Mouse (Mus musculus) C2C12 (cell line): ENCODE measurements around the gene Fchsd2. TPM values are rescaled to one million over a fixed set of nuclear protein-coding genes. Genes with fewer than 3 reads are reported as not detected.

Source experiments
- H3K27me3 ChIP-seq: one replicate; pipeline ENCODE4 v1.6.1; 2011; ENCODE audit not compliant: control insufficient read depth, insufficient read depth, insufficient read length
- H3K36me3 ChIP-seq: one replicate; pipeline ENCODE4 v1.6.1; 2011; ENCODE audit not compliant: control insufficient read depth, insufficient read depth
- H3K4me3 ChIP-seq: one replicate; pipeline ENCODE4 v1.5.1; 2011; ENCODE audit warnings: mild to moderate bottlenecking, control low read depth; ENCODE audit not compliant: poor library complexity, insufficient read depth, severe bottlenecking
- H3K79me2 ChIP-seq: one replicate; pipeline ENCODE4 v1.6.1; 2011; ENCODE audit not compliant: control insufficient read depth, insufficient read depth
- H3K79me3 ChIP-seq: one replicate; pipeline ENCODE4 v1.6.1; 2011; ENCODE audit warnings: low read depth, control low read depth
- H3ac ChIP-seq: one replicate; pipeline ENCODE3; 2011; ENCODE audit warnings: low read depth; ENCODE audit not compliant: control insufficient read depth, insufficient read length
- CEBPB ChIP-seq: IDR thresholded peaks from one replicate; pipeline ENCODE4 v1.6.1; 2011; ENCODE audit warnings: low read depth, mild to moderate bottlenecking, control low read depth, moderate library complexity
- CTCF ChIP-seq: IDR thresholded peaks from one replicate; pipeline ENCODE4 v1.5.1; 2011; ENCODE audit not compliant: control insufficient read depth, insufficient read depth, insufficient read length
- FOSL1 ChIP-seq: IDR thresholded peaks from one replicate; pipeline ENCODE4 v1.8.0; 2011; ENCODE audit warnings: mild to moderate bottlenecking, low read length; ENCODE audit not compliant: poor library complexity, insufficient read depth, severe bottlenecking
- MAX ChIP-seq: IDR thresholded peaks from one replicate; pipeline ENCODE4 v1.6.1; 2011; ENCODE audit warnings: mild to moderate bottlenecking, control low read depth
- MYOD1 ChIP-seq: IDR thresholded peaks from one replicate; pipeline ENCODE4 v1.6.1; 2011; ENCODE audit warnings: low read depth; ENCODE audit not compliant: control insufficient read depth, insufficient read length
- MYOG ChIP-seq: IDR thresholded peaks from one replicate; pipeline ENCODE4 v1.6.1; 2011; ENCODE audit not compliant: control insufficient read depth, insufficient read length; ENCODE audit errors: extremely low read depth
- USF1 ChIP-seq: IDR thresholded peaks from one replicate; pipeline ENCODE4 v1.6.1; 2011; ENCODE audit warnings: low read depth, mild to moderate bottlenecking, control low read depth, moderate library complexity
- polyA plus RNA-seq: library from polyadenylated mRNA; unstranded; fragments of >200 nt; fragmentation: generic; extraction: Trizol; gene quantifications from one replicate; pipeline ENCODE4 v1.2.1, GENCODE M21; 2012; ENCODE audit warnings: missing spikeins

Fchsd2 gene
- polyA plus RNA-seq, 1 experiment = 2.4 TPM

GRCm38 (mm10) chr7:101083562-101084166, 9.0 kb upstream of the Fchsd2 start:
- Histone ChIP-seq H3K27me3 (no peaks in the 10 kb centered on the region), H3K36me3 (no peaks in the 10 kb centered on the region), H3K79me3 (no peaks in the 10 kb centered on the region), H3K4me3 (no peak overlapping the region), H3K79me2 (no peaks in the 10 kb centered on the region), H3ac (no peak overlapping the region)
- TF ChIP-seq CTCF = no peak
- TF ChIP-seq FOSL1 = no peak
- TF ChIP-seq CEBPB = no peak

- no peaks in the 10 kb centered on the region for H3K79me2 ChIP-seq
- no peaks in the 10 kb centered on the region for H3K36me3 ChIP-seq
- H3K4me3 ChIP-seq = no peak overlapping the region
- H3ac ChIP-seq = no peak overlapping the region
- no peaks in the 10 kb centered on the region for H3K27me3 ChIP-seq
- H3K79me3 ChIP-seq = no peaks in the 10 kb centered on the region
- no peak for TF ChIP-seq MAX
- TF ChIP-seq USF1 = no peak
- no peak for TF ChIP-seq MYOG
- no peak for TF ChIP-seq CTCF
- no peak for TF ChIP-seq CEBPB
- no peak for TF ChIP-seq MYOD1
- no peak for TF ChIP-seq FOSL1
These were observed 7.7 kb upstream of the Fchsd2 start for GRCm38 (mm10) chr7:101084816-101085456.

GRCm38 (mm10) chr7:101085779-101086178, 6.9 kb upstream of the Fchsd2 start:
- TF ChIP-seq MYOD1 (no peak), USF1 (no peak), CTCF (no peak), MAX (no peak), FOSL1 (no peak), CEBPB (no peak), MYOG (no peak)
- H3K4me3 ChIP-seq = no peak overlapping the region
- H3K79me2 ChIP-seq = no peaks in the 10 kb centered on the region
- no peaks in the 10 kb centered on the region for H3K36me3 ChIP-seq
- H3K79me3 ChIP-seq = no peaks in the 10 kb centered on the region
- H3K27me3 ChIP-seq = no peaks in the 10 kb centered on the region
- no peak overlapping the region for H3ac ChIP-seq

GRCm38 (mm10) chr7:101088687-101089086, 4.0 kb upstream of the Fchsd2 start:
- TF ChIP-seq MYOD1 (no peak), CEBPB (no peak), MAX (no peak), CTCF (no peak), MYOG (no peak), USF1 (no peak), FOSL1 (no peak)

GRCm38 (mm10) chr7:101089242-101089641, 3.4 kb upstream of the Fchsd2 start:
- no peak overlapping the region for H3ac ChIP-seq
- no peaks in the 10 kb centered on the region for H3K79me2 ChIP-seq
- no peaks in the 10 kb centered on the region for H3K27me3 ChIP-seq
- H3K79me3 ChIP-seq = no peaks in the 10 kb centered on the region
- H3K4me3 ChIP-seq = no peak overlapping the region
- TF ChIP-seq CTCF = no peak
- no peak for TF ChIP-seq CEBPB
- no peak for TF ChIP-seq USF1
- no peak for TF ChIP-seq MYOD1
- TF ChIP-seq MAX = no peak
- no peak for TF ChIP-seq FOSL1
- no peak for TF ChIP-seq MYOG
- H3K36me3 ChIP-seq = no peaks in the 10 kb centered on the region

More at GRCm38 (mm10) chr7:101088687-101089086, 4.0 kb upstream of the Fchsd2 start:
- Histone ChIP-seq H3K27me3 (no peaks in the 10 kb centered on the region), H3K36me3 (no peaks in the 10 kb centered on the region), H3ac (no peak overlapping the region), H3K79me2 (no peaks in the 10 kb centered on the region), H3K4me3 (no peak overlapping the region), H3K79me3 (no peaks in the 10 kb centered on the region)

GRCm38 (mm10) chr7:101093231-101093630, 568 bp downstream of the Fchsd2 start:
- no peaks in the 10 kb centered on the region for H3K36me3 ChIP-seq
- H3K79me2 ChIP-seq = no peaks in the 10 kb centered on the region
- TF ChIP-seq MYOD1 (no peak), CEBPB (no peak), CTCF (no peak), FOSL1 (no peak), USF1 (no peak), MAX (no peak), MYOG (no peak)
- H3K4me3 ChIP-seq = no peak overlapping the region
- H3K79me3 ChIP-seq = no peaks in the 10 kb centered on the region
- no peak overlapping the region for H3ac ChIP-seq
- H3K27me3 ChIP-seq = no peaks in the 10 kb centered on the region
